Mouse (Mus musculus) neural tube, embryonic 14.5 days (tissue): ENCODE measurements around the gene Hadhb. TPM values are rescaled to one million over a fixed set of nuclear protein-coding genes. Genes with fewer than 3 reads are reported as not detected.
A peak's percentile ranks its signal among the peaks of the same experiment; 100 is the strongest.

ENCODE experiments used
- ATAC-seq: fragments of 200-750 bp; cut with Nextera tagmentation; 2 replicates; pipeline ENCODE4 v1.8.0; 2017; ENCODE audit warnings: low read depth, mild to moderate bottlenecking, moderate TSS enrichment, moderate library complexity
- H3K27ac ChIP-seq: fragments of 300-500 bp; sonication (generic); 2 replicates; pipeline ENCODE4 v1.5.1; 2014; ENCODE audit warnings: low read depth, mild to moderate bottlenecking, control low read depth, low read length, moderate library complexity, mixed read lengths
- H3K27me3 ChIP-seq: fragments of 300-500 bp; sonication (generic); 2 replicates; pipeline ENCODE4 v1.6.1; 2014; ENCODE audit warnings: low read length; ENCODE audit not compliant: control insufficient read depth, insufficient read depth
- H3K36me3 ChIP-seq: fragments of 300-500 bp; sonication (generic); 2 replicates; pipeline ENCODE4 v1.6.1; 2014; ENCODE audit warnings: low read length, mixed read lengths; ENCODE audit not compliant: control insufficient read depth, insufficient read depth
- H3K4me1 ChIP-seq: fragments of 300-500 bp; sonication (generic); 2 replicates; pipeline ENCODE4 v1.6.1; 2014; ENCODE audit warnings: low read length; ENCODE audit not compliant: control insufficient read depth, insufficient read depth
- H3K4me2 ChIP-seq: fragments of 300-500 bp; sonication (generic); 2 replicates; pipeline ENCODE4 v1.6.1; 2014; ENCODE audit warnings: mild to moderate bottlenecking, low read depth, low read length, control low read depth
- H3K4me3 ChIP-seq: fragments of 300-500 bp; sonication (generic); 2 replicates; pipeline ENCODE4 v1.5.1; 2014; ENCODE audit warnings: low read depth, low read length, control low read depth, mixed read lengths
- H3K9ac ChIP-seq: fragments of 300-500 bp; sonication (generic); replicated peaks from 2 replicates; pipeline ENCODE4 v1.6.1; 2014; ENCODE audit warnings: low read depth, mild to moderate bottlenecking, control low read depth, low read length, mixed read lengths
- H3K9me3 ChIP-seq: fragments of 300-500 bp; sonication (generic); 2 replicates; pipeline ENCODE4 v1.6.1; 2016; ENCODE audit warnings: low read length; ENCODE audit not compliant: control insufficient read depth
- WGBS: fragments of 180-500 bp; shearing (Covaris S2); extraction: QIAGEN DNeasy Blood & Tissue Kit; methylation state at CpG from one replicate; pipeline ENCODE4 v1.1.7; 2014; 5-methylcytosine and 5-hydroxymethylcytosine counted together
- microRNA counts: library from miRNA; unstranded; fragments of <30 nt; microRNA quantifications from one replicate; lab custom pipeline; 2016
- microRNA-seq: library from miRNA; unstranded; fragments of <30 nt; microRNA quantifications from one replicate; pipeline ENCODE4, GENCODE M21; 2016
- polyA plus RNA-seq: library from polyadenylated mRNA; unstranded; fragments of >200 nt; fragmentation: Nextera tagmentation; extraction: Ambion mirVana; gene quantifications from 2 replicates; pipeline ENCODE4 v1.2.1, GENCODE M21; 2014

Hadhb gene
- polyA plus RNA-seq, 1 experiment from 2014 or later, result 54.5 TPM

DNA sequence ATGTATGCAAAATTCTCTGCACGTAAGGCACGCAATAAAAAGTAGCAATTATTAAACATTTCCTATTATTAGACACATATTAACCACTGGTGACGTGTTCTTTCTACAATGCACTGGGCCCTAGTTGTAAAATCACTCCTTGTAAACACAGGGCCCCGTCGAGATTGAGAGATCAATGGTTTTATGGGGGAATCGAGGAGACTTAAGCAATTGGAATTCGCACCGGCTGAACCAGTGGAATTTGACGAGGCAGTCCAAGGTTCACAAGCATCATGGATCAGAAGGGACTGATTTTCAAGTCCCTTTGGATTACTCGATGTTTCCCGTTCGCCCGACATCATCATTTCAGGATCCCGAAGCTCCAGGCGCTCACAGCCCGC is 76.8 kb downstream of the Hadhb start:
- H3K4me2 ChIP-seq, result peak overlapping the region; percentile 85
- H3K36me3 ChIP-seq, result no peaks in the 10 kb centered on the region
- 37% methylated on average over 16 of the region's 16 CpGs for WGBS
- no peaks in the 10 kb centered on the region for H3K27me3 ChIP-seq
- ATAC-seq, result no peak
- no peaks in the 10 kb centered on the region for H3K9me3 ChIP-seq
- H3K9ac ChIP-seq, result peak overlapping the region; percentile 70
- H3K27ac ChIP-seq, result peak overlapping the region; percentile 89
- peak overlapping the region; percentile 73 for H3K4me3 ChIP-seq
- H3K4me1 ChIP-seq, result peaks cover 23% of the 10 kb centered on the region

DNA sequence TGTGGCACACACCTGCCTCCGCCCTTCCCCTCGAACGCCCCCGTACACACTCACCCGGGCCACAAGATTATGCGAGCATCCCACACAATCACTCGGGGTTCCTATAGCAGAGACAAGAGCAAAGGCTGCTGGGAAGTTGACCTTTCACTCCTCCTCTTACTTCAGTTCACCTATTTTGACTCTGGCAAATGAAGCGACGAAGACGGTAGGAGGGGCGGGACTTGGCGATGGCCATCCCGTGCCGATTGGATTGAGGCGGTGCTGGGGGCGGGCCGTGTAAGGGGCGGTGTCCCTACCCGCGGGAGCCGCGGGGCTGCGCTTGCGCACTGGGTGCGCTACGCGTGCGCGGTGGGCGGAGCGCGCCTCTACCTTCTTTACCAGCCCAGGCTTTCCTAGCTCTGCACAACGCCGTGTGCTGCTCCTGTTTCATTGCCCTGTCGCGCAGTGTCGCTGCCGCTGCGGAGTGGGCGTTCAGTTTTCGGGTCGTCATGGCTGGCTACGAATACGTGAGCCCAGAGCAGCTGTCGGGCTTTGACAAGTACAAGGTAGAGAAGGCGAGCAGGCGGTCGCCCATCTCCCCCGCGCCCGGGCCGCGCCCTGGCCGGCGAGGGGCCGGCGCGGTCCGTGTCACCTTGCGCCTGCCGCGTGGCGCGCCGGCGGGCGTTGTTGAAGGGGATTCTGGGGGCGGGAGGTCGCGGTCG is 77.4 kb downstream of the Hadhb start, which contains the start of gene Selenoi:
Gene Selenoi, plus strand, starts transcription at position 311 of the 701 bp plus-strand sequence.
- Histone ChIP-seq H3K36me3 (no peaks in the 10 kb centered on the region), H3K9me3 (no peaks in the 10 kb centered on the region), H3K27me3 (no peaks in the 10 kb centered on the region), H3K9ac (peak within 1 kb of the TSS; percentile 70), H3K4me3 (peak within 1 kb of the TSS; percentile 73), H3K4me2 (peak within 1 kb of the TSS; percentile 85), H3K4me1 (peaks cover 23% of the 10 kb centered on the region), H3K27ac (peak within 1 kb of the TSS; percentile 89)
- peak; percentile 99 for ATAC-seq
- WGBS, result 2% methylated on average over 65 of the region's 71 CpGs

DNA sequence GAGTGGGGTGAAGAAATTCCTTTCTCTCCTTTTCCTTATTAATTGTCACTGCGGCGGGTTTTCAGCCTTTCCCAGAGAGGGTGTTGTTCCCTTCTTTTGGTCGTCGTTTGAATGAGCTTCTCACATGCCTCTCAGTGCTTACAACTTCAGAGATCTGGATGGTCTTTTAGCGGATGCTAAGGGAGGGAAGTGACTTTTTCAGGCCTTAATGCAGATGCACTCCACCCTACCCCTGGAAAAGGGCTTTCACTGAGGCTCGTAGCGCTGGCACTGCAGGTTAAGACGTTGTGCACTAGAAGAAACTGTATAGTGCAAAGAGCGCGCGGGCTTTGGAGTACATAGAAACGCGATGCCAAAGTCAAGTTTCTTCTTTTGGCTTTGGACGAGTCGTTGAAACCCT is 78.0 kb downstream of the Hadhb start:
- Histone ChIP-seq H3K36me3 (no peaks in the 10 kb centered on the region), H3K4me3 (peak overlapping the region; percentile 73), H3K4me2 (peak overlapping the region; percentile 85), H3K9ac (peak overlapping the region; percentile 69), H3K27ac (peak overlapping the region; percentile 89), H3K9me3 (no peaks in the 10 kb centered on the region), H3K4me1 (peaks cover 23% of the 10 kb centered on the region), H3K27me3 (no peaks in the 10 kb centered on the region)
- 0 out of 2 replicates have a peak, but pooled peaks have one; percentile 0 for ATAC-seq
- 2% methylated on average over 15 of the region's 15 CpGs for WGBS

DNA sequence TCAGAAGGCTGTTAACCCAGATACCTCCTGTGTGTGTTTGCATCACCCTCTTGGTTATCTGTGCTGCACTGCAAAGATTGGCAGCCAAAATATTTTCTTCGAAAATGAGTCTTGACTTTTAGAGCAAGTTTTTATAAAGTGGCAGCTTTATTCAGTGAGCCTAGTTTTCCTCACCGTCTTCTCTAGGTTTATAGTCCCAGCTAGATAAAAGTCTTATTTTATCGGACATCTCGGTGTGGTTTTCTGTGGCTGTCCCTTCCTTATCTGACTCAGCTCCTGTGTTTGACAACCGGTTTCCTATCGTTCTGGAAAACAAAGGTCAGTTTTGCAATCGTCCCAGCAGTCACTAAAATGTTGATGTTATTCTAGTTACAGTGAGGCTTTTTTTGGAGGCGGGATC is 78.9 kb downstream of the Hadhb start:
- 69% methylated on average over 8 of the region's 8 CpGs for WGBS

More for the DNA sequence above, 78.9 kb downstream of the Hadhb start:
- H3K4me1 ChIP-seq, result peaks cover 23% of the 10 kb centered on the region
- no peak overlapping the region for H3K27ac ChIP-seq
- no peaks in the 10 kb centered on the region for H3K27me3 ChIP-seq
- peak overlapping the region; percentile 85 for H3K4me2 ChIP-seq
- H3K36me3 ChIP-seq, result no peaks in the 10 kb centered on the region
- peak overlapping the region; percentile 69; the same call in 1 of the 2 replicates for H3K9ac ChIP-seq
- ATAC-seq, result no peak
- H3K9me3 ChIP-seq, result no peaks in the 10 kb centered on the region
- H3K4me3 ChIP-seq, result peak overlapping the region; percentile 73

MicroRNAs encoded within 50 kb of the gene (microRNA counts, 519-probe panel; counts per million panel counts)
- microRNA mmu-miR-1960 (lab: Ali Mortazavi, UCI), result not detected

Small RNA genes within 50 kb of the gene (microRNA-seq; reads per million reads assigned to microRNA genes)
- gene Mir1960, result not detected

Other genes with a start within 250 kb of the Hadhb start
- gene Il6, start 142.1 kb upstream of the Hadhb start, polyA plus RNA-seq, result not detected in 2 replicates
- gene Tyms, start 81.6 kb upstream of the Hadhb start, polyA plus RNA-seq, result 35.3 and 42.4 TPM in 2 replicates
- 12.5 and 13.3 TPM in 2 replicates for gene Garem2, start 50.1 kb upstream of the Hadhb start, polyA plus RNA-seq
- 4.3 and 4.8 TPM in 2 replicates for gene 3110082J24Rik, start 49.2 kb upstream of the Hadhb start, polyA plus RNA-seq
- 55.2 and 71.0 TPM in 2 replicates for gene Hadha, start 86 bp upstream of the Hadhb start, polyA plus RNA-seq
- not detected in 2 replicates for gene Adgrf3, start 50.5 kb downstream of the Hadhb start, polyA plus RNA-seq
- gene Selenoi, start 77.3 kb downstream of the Hadhb start, polyA plus RNA-seq, result 41.5 and 45.3 TPM in 2 replicates
- 3.3 and 3.7 TPM in 2 replicates for gene Drc1, start 126.1 kb downstream of the Hadhb start, polyA plus RNA-seq